Mouse (Mus musculus): ENCODE results near the gene Rai1.

- TF ChIP-seq TAL1 (IDR thresholded peaks at IDR 0.05; ENCODE audit: low read length) (no peak), GATA1 (IDR thresholded peaks at IDR 0.05; ENCODE audit: low read length) (no peak)
Measured at GRCm38 (mm10) chr11:60198651-60199050, 93.8 kb downstream of the Rai1 start.
